Mouse (Mus musculus): Measurements from ENCODE around the gene Adgrb2.

GRCm38 (mm10) chr4:129971989-129972388 lies 12.7 kb upstream of the Adgrb2 start:
- no peak for TF ChIP-seq POLR2A (IDR thresholded peaks at IDR 0.05; ENCODE audit: insufficient read length, low read depth)
- TF ChIP-seq CEBPB (IDR thresholded peaks at IDR 0.05; ENCODE audit: insufficient read depth, poor library complexity, severe bottlenecking) = no peak
- TF ChIP-seq SRF (IDR thresholded peaks at IDR 0.05; ENCODE audit: control insufficient read depth, insufficient read length, low read depth) = no peak
